Mouse (Mus musculus) lung, embryonic 14.5 days (tissue): Measurements from ENCODE around the gene Tbp. TPM values are rescaled to one million over a fixed set of nuclear protein-coding genes. Genes with fewer than 3 reads are reported as not detected.
A peak's percentile ranks its signal among the peaks of the same experiment; 100 is the strongest.

Source experiments
- ATAC-seq: fragments of 200-750 bp; cut with Nextera tagmentation; 2 replicates; pipeline ENCODE4 v1.8.0; 2017; ENCODE audit warnings: mild to moderate bottlenecking, moderate TSS enrichment, moderate library complexity; ENCODE audit not compliant: insufficient read depth
- DNase-seq: peaks from one replicate; pipeline ENCODE4 v3.0.0-alpha.2; 2015
- H3K27ac ChIP-seq: fragments of 300-500 bp; sonication (generic); 2 replicates; pipeline ENCODE4 v1.5.1; 2014; ENCODE audit warnings: low read depth, mild to moderate bottlenecking, moderate library complexity
- H3K27me3 ChIP-seq: fragments of 300-500 bp; sonication (generic); 2 replicates; pipeline ENCODE4 v1.6.1; 2014; ENCODE audit warnings: low read length, control low read depth; ENCODE audit not compliant: insufficient read depth
- H3K36me3 ChIP-seq: fragments of 300-500 bp; sonication (generic); 2 replicates; pipeline ENCODE4 v1.6.1; 2014; ENCODE audit warnings: control low read depth; ENCODE audit not compliant: insufficient read depth
- H3K4me1 ChIP-seq: fragments of 300-500 bp; sonication (generic); 2 replicates; pipeline ENCODE4 v1.6.1; 2014; ENCODE audit warnings: antibody characterized with exemption, control low read depth; ENCODE audit not compliant: insufficient read depth
- H3K4me2 ChIP-seq: fragments of 300-500 bp; sonication (generic); 2 replicates; pipeline ENCODE4 v1.6.1; 2014; ENCODE audit warnings: mild to moderate bottlenecking
- H3K4me3 ChIP-seq: fragments of 300-500 bp; sonication (generic); 2 replicates; pipeline ENCODE4 v1.5.1; 2014; ENCODE audit warnings: low read depth, low read length
- H3K9ac ChIP-seq: fragments of 300-500 bp; sonication (generic); 2 replicates; pipeline ENCODE4 v1.6.1; 2014
- H3K9me3 ChIP-seq: fragments of 300-500 bp; sonication (generic); 2 replicates; pipeline ENCODE4 v1.6.1; 2016; ENCODE audit warnings: low read depth, low read length, control low read depth
- CTCF ChIP-seq: IDR thresholded peaks from 2 replicates; pipeline ENCODE4 v1.5.1; 2016; ENCODE audit warnings: antibody characterized with exemption, low read depth
- WGBS: fragments of 180-500 bp; shearing (Covaris S2); extraction: QIAGEN DNeasy Blood & Tissue Kit; methylation state at CpG from one replicate; pipeline ENCODE4 v1.1.7; 2014; 5-methylcytosine and 5-hydroxymethylcytosine counted together
- polyA plus RNA-seq: library from polyadenylated mRNA; unstranded; fragments of >200 nt; fragmentation: Nextera tagmentation; extraction: Ambion mirVana; gene quantifications from 2 replicates; pipeline ENCODE4 v1.2.1, GENCODE M21; 2014

Tbp gene
- polyA plus RNA-seq, 1 experiment from 2014 or later, result 53.8 TPM

DNA sequence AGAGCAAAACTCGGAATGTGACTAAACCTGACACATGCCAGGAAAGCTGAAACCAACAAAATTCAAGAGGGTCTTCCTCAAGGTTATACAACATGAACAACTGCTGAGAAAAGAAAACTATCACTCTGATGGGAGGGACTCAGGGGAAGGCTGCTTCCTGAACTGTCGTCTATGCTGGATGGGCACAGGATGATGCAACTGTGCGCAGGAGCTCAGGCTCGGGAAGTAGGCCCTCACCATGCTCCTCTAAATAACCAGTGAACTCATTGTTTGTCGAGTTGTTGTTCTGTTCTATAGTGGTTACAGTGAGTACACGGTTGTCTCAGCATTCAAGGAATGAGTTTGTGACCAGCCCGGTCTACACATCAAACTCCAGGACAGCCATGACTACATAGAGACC lies 9.1 kb upstream of the Tbp start:
- 89% methylated on average over 7 of the region's 7 CpGs for WGBS
- no peak overlapping the region for H3K27ac ChIP-seq
- DNase-seq, result no peak

DNA sequence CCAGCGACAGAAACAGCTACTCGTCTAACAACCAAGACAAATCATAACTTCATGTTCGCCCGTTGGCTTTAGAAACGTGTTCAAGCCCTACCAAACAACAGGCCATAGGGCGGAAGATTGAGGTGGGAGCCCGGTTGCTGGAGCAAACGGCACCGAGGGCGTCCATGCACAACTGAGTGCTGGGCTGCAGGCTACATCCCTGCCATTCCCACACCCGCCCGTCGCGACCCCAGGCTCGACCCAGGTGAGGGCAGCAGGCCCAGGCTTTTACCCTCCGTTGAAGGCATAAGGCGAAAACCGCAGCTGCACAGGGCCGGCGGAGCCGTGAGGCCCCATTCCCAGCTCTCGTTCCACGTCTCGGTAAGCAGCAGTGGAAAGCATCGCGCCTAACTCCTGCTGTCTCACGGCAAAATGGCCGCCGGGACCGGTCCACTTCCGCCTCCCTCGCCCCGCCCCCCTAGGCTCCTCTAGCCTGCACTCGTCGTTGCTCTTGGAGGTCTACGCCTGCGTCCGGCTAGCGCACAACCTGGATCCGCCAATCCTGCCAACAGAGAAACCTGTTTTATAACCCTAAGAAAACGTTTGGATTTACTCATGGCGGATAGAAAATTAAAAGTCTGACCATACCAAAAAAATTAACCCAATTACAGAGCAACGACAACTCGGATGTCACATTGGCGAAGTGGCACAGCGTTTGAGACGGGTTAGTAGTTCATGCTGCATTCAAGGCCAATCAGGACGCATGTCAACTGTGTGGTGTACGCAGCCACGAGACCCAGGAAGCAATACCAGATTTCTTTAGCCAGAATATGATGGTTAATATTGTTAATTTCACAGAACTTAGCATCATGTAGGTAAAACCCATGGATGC lies 1.6 kb upstream of the Tbp start:
- Histone ChIP-seq H3K9ac (peak overlapping the region; percentile 82), H3K36me3 (peaks cover 26% of the 10 kb centered on the region), H3K4me2 (peak overlapping the region; percentile 92), H3K4me3 (peak overlapping the region; percentile 76), H3K4me1 (no peaks in the 10 kb centered on the region), H3K9me3 (no peaks in the 10 kb centered on the region), H3K27ac (peak overlapping the region; percentile 91), H3K27me3 (no peaks in the 10 kb centered on the region)
- DNase-seq (peak; percentile 94), ATAC-seq (peak; percentile 95)
- under 1% methylated on average over 50 of the region's 50 CpGs for WGBS
- no peak for TF ChIP-seq CTCF

More for the DNA sequence above, 9.1 kb upstream of the Tbp start:
- Histone ChIP-seq H3K9me3 (no peaks in the 10 kb centered on the region), H3K27me3 (no peaks in the 10 kb centered on the region), H3K9ac (no peak overlapping the region), H3K4me3 (no peak overlapping the region), H3K4me1 (no peaks in the 10 kb centered on the region), H3K36me3 (peaks cover 58% of the 10 kb centered on the region), H3K4me2 (no peak overlapping the region)
- TF ChIP-seq CTCF, result no peak
- ATAC-seq, result no peak

DNA sequence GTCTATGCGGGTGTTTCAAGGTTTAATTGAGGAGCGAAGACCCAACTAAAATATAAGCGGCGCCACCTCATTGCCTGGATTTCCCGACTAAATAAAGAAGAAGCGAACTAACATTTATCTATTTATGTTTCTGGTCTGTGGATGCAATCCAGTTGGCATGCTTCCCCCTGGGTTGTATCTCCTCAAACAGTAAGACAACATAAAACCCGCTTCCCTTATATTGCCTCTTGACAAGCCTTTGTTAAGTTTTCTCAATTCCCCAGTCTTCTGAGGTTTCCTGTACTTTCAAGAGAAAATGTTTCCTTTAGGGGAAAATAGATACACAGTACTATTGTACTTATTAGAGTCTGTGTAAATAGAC lies 955 bp upstream of the Tbp start:
- ATAC-seq (no peak), DNase-seq (peak; percentile 27)
- no peak for TF ChIP-seq CTCF
- peak overlapping the region; percentile 92 for H3K4me2 ChIP-seq
- WGBS, result 38% methylated on average over 7 of the region's 7 CpGs
- peak overlapping the region; percentile 87; the same call in 1 of the 2 replicates for H3K27ac ChIP-seq
- H3K27me3 ChIP-seq, result no peaks in the 10 kb centered on the region
- peak overlapping the region; percentile 76 for H3K4me3 ChIP-seq
- peaks cover 25% of the 10 kb centered on the region for H3K36me3 ChIP-seq
- no peaks in the 10 kb centered on the region for H3K9me3 ChIP-seq
- no peaks in the 10 kb centered on the region for H3K4me1 ChIP-seq
- H3K9ac ChIP-seq, result peak overlapping the region; percentile 82; the same call in 1 of the 2 replicates

DNA sequence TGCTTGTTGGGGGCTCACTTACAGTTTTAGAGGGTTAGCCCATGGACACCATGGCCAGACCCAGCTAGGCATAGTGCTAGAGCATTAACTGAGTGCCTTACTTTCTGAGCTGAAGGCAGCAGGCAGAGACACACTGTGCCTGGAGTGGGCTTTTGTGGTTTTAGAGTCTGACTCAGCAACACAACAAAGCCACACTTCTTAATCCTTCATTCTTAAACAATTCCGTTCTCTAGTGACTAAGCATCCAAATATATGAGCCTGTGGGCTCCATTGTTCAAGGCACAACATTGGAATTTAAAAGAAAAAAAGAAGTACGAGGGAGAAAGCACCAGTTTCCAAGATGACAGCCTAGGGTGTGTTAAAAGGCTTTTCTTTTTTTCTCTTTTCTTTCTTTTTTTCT lies 11.0 kb downstream of the Tbp start:
- ATAC-seq, result no peak
- no peak for TF ChIP-seq CTCF

DNA sequence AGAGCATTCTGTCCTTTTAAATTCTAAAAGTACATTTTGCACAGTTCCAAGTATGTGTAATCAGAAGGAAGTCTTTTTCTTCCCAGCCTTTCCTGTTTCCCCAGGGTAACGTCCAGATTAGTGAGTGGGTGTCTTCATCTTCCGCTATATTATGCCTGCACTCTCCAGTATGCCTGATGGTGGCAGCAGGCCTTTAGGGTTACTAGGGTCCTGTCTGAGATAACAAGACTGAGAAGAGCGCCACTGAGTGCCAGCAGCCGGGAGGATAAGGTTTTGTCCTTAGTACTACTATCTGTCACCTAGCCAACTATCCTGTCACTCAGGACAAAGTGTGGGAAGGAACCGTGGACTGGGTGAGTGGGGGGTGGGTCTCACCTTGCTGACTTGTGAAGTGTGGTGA lies 18.1 kb downstream of the Tbp start:
- H3K36me3 ChIP-seq, result peaks cover 92% of the 10 kb centered on the region
- H3K4me2 ChIP-seq, result no peak overlapping the region
- no peaks in the 10 kb centered on the region for H3K27me3 ChIP-seq
- H3K27ac ChIP-seq, result no peak overlapping the region
- H3K4me3 ChIP-seq, result no peak overlapping the region
- TF ChIP-seq CTCF, result no peak
- no peak for ATAC-seq
- DNase-seq, result no peak
- no peaks in the 10 kb centered on the region for H3K4me1 ChIP-seq
- no peak overlapping the region for H3K9ac ChIP-seq
- 62% methylated on average over 5 of the region's 5 CpGs for WGBS
- H3K9me3 ChIP-seq, result no peaks in the 10 kb centered on the region

More for the DNA sequence above, 11.0 kb downstream of the Tbp start:
- no peak for DNase-seq
- Histone ChIP-seq H3K4me3 (no peak overlapping the region), H3K27ac (no peak overlapping the region), H3K4me1 (no peaks in the 10 kb centered on the region), H3K9me3 (no peaks in the 10 kb centered on the region), H3K9ac (no peak overlapping the region), H3K36me3 (peaks cover 91% of the 10 kb centered on the region), H3K4me2 (no peak overlapping the region), H3K27me3 (no peaks in the 10 kb centered on the region)
- 90% methylated on average over 2 of the region's 2 CpGs for WGBS

DNA sequence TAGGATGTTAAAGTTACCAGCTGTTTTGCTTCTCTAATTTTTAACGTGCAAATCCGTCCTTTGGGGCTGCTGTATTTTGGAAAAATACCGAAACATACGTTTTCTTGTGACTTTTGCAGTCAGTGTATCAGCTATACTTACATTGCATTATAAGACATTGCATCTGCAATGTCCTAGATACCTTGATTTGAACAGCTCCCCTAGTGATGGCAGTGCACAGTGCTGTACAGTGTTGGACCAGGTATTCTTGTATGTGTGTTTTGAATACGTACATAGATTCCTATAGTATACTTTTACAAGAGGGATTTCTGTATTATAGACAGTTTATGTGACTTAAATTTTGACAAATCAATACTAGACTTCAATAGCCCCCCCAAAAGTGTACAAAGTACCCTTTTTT lies 18.5 kb downstream of the Tbp start:
- Histone ChIP-seq H3K36me3 (peaks cover 95% of the 10 kb centered on the region), H3K27me3 (no peaks in the 10 kb centered on the region), H3K27ac (no peak overlapping the region), H3K4me1 (no peaks in the 10 kb centered on the region), H3K4me3 (no peak overlapping the region), H3K9ac (no peak overlapping the region), H3K4me2 (no peak overlapping the region), H3K9me3 (no peaks in the 10 kb centered on the region)
- no peak for ATAC-seq
- 92% methylated on average over 5 of the region's 5 CpGs for WGBS
- no peak for TF ChIP-seq CTCF
- DNase-seq, result no peak

DNA sequence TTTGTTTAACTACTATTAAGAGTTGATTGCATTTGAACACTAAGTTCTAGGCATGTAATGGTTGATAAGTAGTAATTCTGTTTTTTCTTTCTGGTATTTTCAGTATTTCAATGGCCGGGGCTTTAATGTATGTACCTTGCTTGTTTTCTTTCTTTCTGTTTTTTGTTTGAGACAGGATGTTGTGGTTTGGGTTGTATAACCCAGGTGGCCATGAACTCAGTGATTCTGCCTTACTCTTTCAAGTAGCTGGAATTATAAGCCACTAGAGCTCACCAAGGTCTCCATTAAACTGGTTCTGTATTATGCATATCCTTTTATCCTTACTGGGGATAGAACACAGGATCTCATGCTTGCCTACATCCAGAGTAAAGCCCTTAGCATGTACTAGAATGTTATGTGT lies 19.1 kb downstream of the Tbp start:
- ATAC-seq (no peak), DNase-seq (no peak)
- Histone ChIP-seq H3K4me3 (no peak overlapping the region), H3K27ac (no peak overlapping the region), H3K36me3 (peaks cover 92% of the 10 kb centered on the region), H3K9me3 (no peaks in the 10 kb centered on the region), H3K4me2 (no peak overlapping the region), H3K27me3 (no peaks in the 10 kb centered on the region), H3K4me1 (no peaks in the 10 kb centered on the region), H3K9ac (no peak overlapping the region)
- 100% methylated on average over 1 of the region's 1 CpGs for WGBS
- TF ChIP-seq CTCF, result no peak
